Mouse (Mus musculus) hindbrain, embryonic 11.5 days (tissue): ENCODE data around the gene Dhx34. TPM values are rescaled to one million over a fixed set of nuclear protein-coding genes. Genes with fewer than 3 reads are reported as not detected.
"Not testable (repeated sequence)": the region's sequence is repeated elsewhere in the genome, so short reads cannot be mapped to it uniquely, and the experiment has no call there.

ENCODE experiments used
- ATAC-seq: fragments of 200-750 bp; cut with Nextera tagmentation; 2 replicates; pipeline ENCODE4 v1.8.0; 2017; ENCODE audit warnings: mild to moderate bottlenecking, moderate TSS enrichment, moderate library complexity; ENCODE audit not compliant: low FRiP score
- DNase-seq: peaks from one replicate; pipeline ENCODE4 v3.0.0-alpha.2; 2015; ENCODE audit warnings: low spot score
- H3K27ac ChIP-seq: fragments of 300-500 bp; sonication (generic); 2 replicates; pipeline ENCODE4 v1.5.1; 2014; ENCODE audit warnings: mild to moderate bottlenecking, low read depth, low read length
- H3K27me3 ChIP-seq: fragments of 300-500 bp; sonication (generic); 2 replicates; pipeline ENCODE4 v1.6.1; 2014; ENCODE audit warnings: mild to moderate bottlenecking, low read length, moderate library complexity, mixed read lengths; ENCODE audit not compliant: control insufficient read depth, insufficient read depth
- H3K36me3 ChIP-seq: fragments of 300-500 bp; sonication (generic); 2 replicates; pipeline ENCODE4 v1.6.1; 2014; ENCODE audit warnings: mild to moderate bottlenecking, low read length, moderate library complexity, mixed read lengths; ENCODE audit not compliant: control insufficient read depth, insufficient read depth
- H3K4me1 ChIP-seq: fragments of 300-500 bp; sonication (generic); replicated peaks from 2 replicates; pipeline ENCODE4 v1.6.1; 2014; ENCODE audit warnings: low read length, mixed read lengths; ENCODE audit not compliant: control insufficient read depth, insufficient read depth
- H3K4me2 ChIP-seq: fragments of 300-500 bp; sonication (generic); replicated peaks from 2 replicates; pipeline ENCODE4 v1.6.1; 2014; ENCODE audit warnings: mild to moderate bottlenecking, low read depth, low read length
- H3K4me3 ChIP-seq: fragments of 300-500 bp; sonication (generic); 2 replicates; pipeline ENCODE4 v1.5.1; 2014; ENCODE audit warnings: low read depth, low read length
- H3K9ac ChIP-seq: fragments of 300-500 bp; sonication (generic); 2 replicates; pipeline ENCODE4 v1.6.1; 2014; ENCODE audit warnings: low read depth, low read length
- H3K9me3 ChIP-seq: fragments of 300-500 bp; sonication (generic); 2 replicates; pipeline ENCODE4 v1.6.1; 2016; ENCODE audit warnings: low read length; ENCODE audit not compliant: control insufficient read depth
- WGBS: fragments of 180-500 bp; shearing (Covaris S2); extraction: QIAGEN DNeasy Blood & Tissue Kit; methylation state at CpG from one replicate; pipeline ENCODE4 v1.1.7; 2014; 5-methylcytosine and 5-hydroxymethylcytosine counted together
- polyA plus RNA-seq: library from polyadenylated mRNA; unstranded; fragments of >200 nt; fragmentation: Nextera tagmentation; extraction: Ambion mirVana; gene quantifications from 2 replicates; pipeline ENCODE4 v1.2.1, GENCODE M21; 2014

Gene Dhx34
- polyA plus RNA-seq, 1 experiment from 2014 or later: 7.9 TPM

GRCm38 (mm10) chr7:16257830-16258229, 36.0 kb upstream of the Dhx34 start:
- Histone ChIP-seq H3K4me2 (no peak overlapping the region), H3K9me3 (no peaks in the 10 kb centered on the region), H3K4me1 (no peaks in the 10 kb centered on the region), H3K36me3 (no peaks in the 10 kb centered on the region), H3K9ac (no peak overlapping the region), H3K27me3 (no peaks in the 10 kb centered on the region), H3K27ac (no peak overlapping the region), H3K4me3 (no peak overlapping the region)
- ATAC-seq: no peak
- DNase-seq: no peak
- WGBS: 91% methylated on average over 11 of the region's 11 CpGs

- not testable (repeated sequence) for DNase-seq, H3K27ac ChIP-seq, H3K9me3 ChIP-seq, H3K4me1 ChIP-seq, H3K36me3 ChIP-seq, H3K4me2 ChIP-seq, H3K4me3 ChIP-seq, H3K27me3 ChIP-seq, H3K9ac ChIP-seq, ATAC-seq
- 87% methylated on average over 4 of the region's 4 CpGs for WGBS
These were observed 34.1 kb upstream of the Dhx34 start for GRCm38 (mm10) chr7:16255963-16256362.

GRCm38 (mm10) chr7:16254195-16254594, 32.4 kb upstream of the Dhx34 start:
- ATAC-seq (no peak), DNase-seq (no peak)
- Histone ChIP-seq H3K4me2 (no peak overlapping the region), H3K4me3 (no peak overlapping the region), H3K9ac (no peak overlapping the region), H3K27ac (no peak overlapping the region), H3K27me3 (no peaks in the 10 kb centered on the region), H3K4me1 (no peaks in the 10 kb centered on the region), H3K36me3 (no peaks in the 10 kb centered on the region), H3K9me3 (no peaks in the 10 kb centered on the region)
- WGBS: 65% methylated on average over 4 of the region's 4 CpGs

GRCm38 (mm10) chr7:16250687-16251086, 28.9 kb upstream of the Dhx34 start:
- 86% methylated on average over 5 of the region's 5 CpGs for WGBS
- Histone ChIP-seq H3K27me3 (no peaks in the 10 kb centered on the region), H3K9me3 (no peaks in the 10 kb centered on the region), H3K4me1 (no peaks in the 10 kb centered on the region), H3K36me3 (no peaks in the 10 kb centered on the region), H3K4me2 (no peak overlapping the region), H3K27ac (no peak overlapping the region), H3K9ac (no peak overlapping the region), H3K4me3 (no peak overlapping the region)
- ATAC-seq: no peak
- DNase-seq: no peak

- Histone ChIP-seq H3K9me3 (no peaks in the 10 kb centered on the region), H3K9ac (no peak overlapping the region), H3K4me1 (no peaks in the 10 kb centered on the region), H3K27ac (no peak overlapping the region), H3K36me3 (no peaks in the 10 kb centered on the region), H3K4me3 (no peak overlapping the region), H3K4me2 (no peak overlapping the region), H3K27me3 (no peaks in the 10 kb centered on the region)
- 60% methylated on average over 2 of the region's 4 CpGs for WGBS
- DNase-seq: no peak
- ATAC-seq: no peak
These were observed 24.1 kb upstream of the Dhx34 start for GRCm38 (mm10) chr7:16245958-16246357.

- no peak for DNase-seq
- Histone ChIP-seq H3K9me3 (no peaks in the 10 kb centered on the region), H3K4me3 (no peak within 1 kb of the TSS), H3K27me3 (no peaks in the 10 kb centered on the region), H3K9ac (no peak within 1 kb of the TSS), H3K27ac (no peak within 1 kb of the TSS), H3K4me1 (no peaks in the 10 kb centered on the region), H3K4me2 (no peak within 1 kb of the TSS), H3K36me3 (no peaks in the 10 kb centered on the region)
- 76% methylated on average over 5 of the region's 5 CpGs for WGBS
- ATAC-seq: no peak
These were observed 22.2 kb upstream of the Dhx34 start, which contains the start of gene C5ar2 for GRCm38 (mm10) chr7:16244067-16244466. TSS of gene C5ar2 (minus strand) at chr7:16244154.

- Histone ChIP-seq H3K9ac (no peak overlapping the region), H3K27ac (no peak overlapping the region), H3K9me3 (no peaks in the 10 kb centered on the region)
These were observed 20.4 kb upstream of the Dhx34 start for GRCm38 (mm10) chr7:16242198-16242597.

GRCm38 (mm10) chr7:16241787-16242186, 19.9 kb upstream of the Dhx34 start:
- no peak overlapping the region for H3K9ac ChIP-seq
- no peaks in the 10 kb centered on the region for H3K27me3 ChIP-seq
- 67% methylated on average over 11 of the region's 11 CpGs for WGBS
- no peaks in the 10 kb centered on the region for H3K36me3 ChIP-seq
- H3K4me2 ChIP-seq: no peak overlapping the region
- no peak for ATAC-seq
- DNase-seq: no peak
- no peak overlapping the region for H3K4me3 ChIP-seq
- H3K9me3 ChIP-seq: no peaks in the 10 kb centered on the region
- H3K4me1 ChIP-seq: no peaks in the 10 kb centered on the region
- H3K27ac ChIP-seq: no peak overlapping the region

More at GRCm38 (mm10) chr7:16242198-16242597, 20.4 kb upstream of the Dhx34 start:
- DNase-seq (no peak), ATAC-seq (no peak)
- Histone ChIP-seq H3K4me3 (no peak overlapping the region), H3K27me3 (no peaks in the 10 kb centered on the region), H3K4me1 (no peaks in the 10 kb centered on the region), H3K4me2 (no peak overlapping the region), H3K36me3 (no peaks in the 10 kb centered on the region)
- 89% methylated on average over 6 of the region's 6 CpGs for WGBS

- Histone ChIP-seq H3K4me1 (no peaks in the 10 kb centered on the region), H3K9ac (no peak overlapping the region), H3K4me3 (no peak overlapping the region), H3K27ac (no peak overlapping the region), H3K27me3 (no peaks in the 10 kb centered on the region), H3K4me2 (no peak overlapping the region), H3K9me3 (no peaks in the 10 kb centered on the region), H3K36me3 (no peaks in the 10 kb centered on the region)
- no peak for DNase-seq
- 93% methylated on average over 1 of the region's 1 CpGs for WGBS
- no peak for ATAC-seq
These were observed 19.1 kb upstream of the Dhx34 start for GRCm38 (mm10) chr7:16240978-16241303.
